Mouse (Mus musculus) liver, embryonic 13.5 days (tissue): Measurements from ENCODE around the gene Pex5. TPM values are rescaled to one million over a fixed set of nuclear protein-coding genes. Genes with fewer than 3 reads are reported as not detected.
"Not testable (repeated sequence)": the region's sequence is repeated elsewhere in the genome, so short reads cannot be mapped to it uniquely, and the experiment has no call there.

Experiments used
- ATAC-seq: fragments of 200-750 bp; cut with Nextera tagmentation; 2 replicates; pipeline ENCODE4 v1.8.0; 2017; ENCODE audit warnings: low read depth, mild to moderate bottlenecking, moderate number of reproducible peaks, moderate library complexity
- DNase-seq: peaks from one replicate; pipeline ENCODE4 v3.0.0; 2022
- H3K27ac ChIP-seq: fragments of 300-500 bp; sonication (generic); 2 replicates; pipeline ENCODE4 v1.5.1; 2015; ENCODE audit warnings: moderate library complexity, mild to moderate bottlenecking, inconsistent platforms
- H3K27me3 ChIP-seq: fragments of 300-500 bp; sonication (generic); 2 replicates; pipeline ENCODE4 v1.6.1; 2015; ENCODE audit warnings: mild to moderate bottlenecking, inconsistent platforms
- H3K36me3 ChIP-seq: fragments of 300-500 bp; sonication (generic); 2 replicates; pipeline ENCODE4 v1.6.1; 2015; ENCODE audit warnings: mild to moderate bottlenecking, inconsistent platforms
- H3K4me1 ChIP-seq: fragments of 300-500 bp; sonication (generic); replicated peaks from 2 replicates; pipeline ENCODE4 v1.6.1; 2015; ENCODE audit warnings: inconsistent platforms
- H3K4me2 ChIP-seq: fragments of 300-500 bp; sonication (generic); 2 replicates; pipeline ENCODE4 v1.6.1; 2015; ENCODE audit warnings: inconsistent platforms, mild to moderate bottlenecking, moderate library complexity
- H3K4me3 ChIP-seq: fragments of 300-500 bp; sonication (generic); replicated peaks from 2 replicates; pipeline ENCODE4 v1.5.1; 2015; ENCODE audit warnings: mild to moderate bottlenecking, inconsistent platforms
- H3K9ac ChIP-seq: fragments of 300-500 bp; sonication (generic); 2 replicates; pipeline ENCODE4 v1.6.1; 2015; ENCODE audit warnings: mild to moderate bottlenecking, inconsistent platforms
- H3K9me3 ChIP-seq: fragments of 300-500 bp; sonication (generic); replicated peaks from 2 replicates; pipeline ENCODE4 v1.6.1; 2016; ENCODE audit warnings: inconsistent platforms
- WGBS: fragments of 180-500 bp; shearing (Covaris S2); methylation state at CpG from one replicate; pipeline ENCODE4 v1.1.7; 2015; ENCODE audit not compliant: insufficient replicate concordance; 5-methylcytosine and 5-hydroxymethylcytosine counted together
- polyA plus RNA-seq: library from polyadenylated mRNA; unstranded; fragments of >200 nt; fragmentation: Nextera tagmentation; extraction: Ambion mirVana; gene quantifications from 2 replicates; pipeline ENCODE4 v1.2.1, GENCODE M21; 2015

Pex5 gene
- polyA plus RNA-seq, 1 experiment from 2014 or later, result 20.6 TPM

- H3K4me1 ChIP-seq, result no peaks in the 10 kb centered on the region
- H3K36me3 ChIP-seq, result peaks cover 84% of the 10 kb centered on the region
- H3K4me3 ChIP-seq, result no peak overlapping the region
- no peaks in the 10 kb centered on the region for H3K27me3 ChIP-seq
- no peak for DNase-seq
- no peak overlapping the region for H3K27ac ChIP-seq
- ATAC-seq, result no peak
- no peak overlapping the region for H3K4me2 ChIP-seq
- no peak overlapping the region for H3K9ac ChIP-seq
- WGBS, result 83% methylated on average over 6 of the region's 6 CpGs
- H3K9me3 ChIP-seq, result no peaks in the 10 kb centered on the region
Observed at GRCm38 (mm10) chr6:124399738-124400137, 15.1 kb downstream of the Pex5 start.

- H3K27me3 ChIP-seq, H3K4me2 ChIP-seq, H3K27ac ChIP-seq, H3K4me3 ChIP-seq, H3K4me1 ChIP-seq, ATAC-seq, H3K9me3 ChIP-seq, H3K9ac ChIP-seq, DNase-seq: not testable (repeated sequence)
- H3K36me3 ChIP-seq, result peaks cover 42% of the 10 kb centered on the region
- 84% methylated on average over 3 of the region's 3 CpGs for WGBS
Observed at GRCm38 (mm10) chr6:124394991-124395390, 19.9 kb downstream of the Pex5 start.

- Histone ChIP-seq H3K9ac (no peak overlapping the region), H3K4me2 (no peak overlapping the region), H3K36me3 (no peaks in the 10 kb centered on the region), H3K9me3 (no peaks in the 10 kb centered on the region), H3K4me1 (peaks cover 30% of the 10 kb centered on the region), H3K4me3 (no peak overlapping the region), H3K27ac (no peak overlapping the region), H3K27me3 (no peaks in the 10 kb centered on the region)
- no peak for ATAC-seq
- 12% methylated on average over 5 of the region's 5 CpGs for WGBS
- DNase-seq, result no peak
Observed at GRCm38 (mm10) chr6:124380142-124380541, 34.7 kb downstream of the Pex5 start.

GRCm38 (mm10) chr6:124379331-124379730, 35.5 kb downstream of the Pex5 start:
- Histone ChIP-seq H3K4me3 (no peak overlapping the region), H3K4me1 (peaks cover 38% of the 10 kb centered on the region), H3K36me3 (no peaks in the 10 kb centered on the region), H3K27me3 (no peaks in the 10 kb centered on the region), H3K9ac (no peak overlapping the region), H3K4me2 (no peak overlapping the region), H3K27ac (no peak overlapping the region), H3K9me3 (no peaks in the 10 kb centered on the region)
- 24% methylated on average over 10 of the region's 10 CpGs for WGBS
- ATAC-seq (no peak), DNase-seq (peak; percentile 30)

GRCm38 (mm10) chr6:124377494-124378255, 37.2 kb downstream of the Pex5 start:
- Histone ChIP-seq H3K9ac (no peak overlapping the region), H3K4me1 (peaks cover 43% of the 10 kb centered on the region), H3K4me3 (no peak overlapping the region), H3K4me2 (no peak overlapping the region), H3K27me3 (no peaks in the 10 kb centered on the region), H3K36me3 (no peaks in the 10 kb centered on the region), H3K27ac (no peak overlapping the region), H3K9me3 (no peaks in the 10 kb centered on the region)
- DNase-seq, result no peak
- WGBS, result 65% methylated on average over 4 of the region's 4 CpGs
- ATAC-seq, result no peak

GRCm38 (mm10) chr6:124376311-124376710, 38.6 kb downstream of the Pex5 start:
- no peaks in the 10 kb centered on the region for H3K27me3 ChIP-seq
- peak overlapping the region; percentile 51 for H3K4me2 ChIP-seq
- ATAC-seq (peak; percentile 62), DNase-seq (peak; percentile 36)
- H3K9me3 ChIP-seq, result no peaks in the 10 kb centered on the region
- H3K9ac ChIP-seq, result 0 out of 2 replicates have a peak overlapping the region, but pooled peaks have one; percentile 11
- H3K4me3 ChIP-seq, result no peak overlapping the region
- H3K27ac ChIP-seq, result peak overlapping the region; percentile 81
- 18% methylated on average over 5 of the region's 5 CpGs for WGBS
- peaks cover 43% of the 10 kb centered on the region for H3K4me1 ChIP-seq
- no peaks in the 10 kb centered on the region for H3K36me3 ChIP-seq

- Histone ChIP-seq H3K4me1 (peaks cover 43% of the 10 kb centered on the region), H3K4me3 (peak overlapping the region; percentile 18; the same call in 1 of the 2 replicates), H3K36me3 (no peaks in the 10 kb centered on the region), H3K9ac (peak overlapping the region; percentile 26; the same call in 1 of the 2 replicates), H3K9me3 (no peaks in the 10 kb centered on the region), H3K27ac (peak overlapping the region; percentile 81), H3K4me2 (peak overlapping the region; percentile 51), H3K27me3 (no peaks in the 10 kb centered on the region)
- DNase-seq, result peak; percentile 71
- peak; percentile 92 for ATAC-seq
- WGBS, result 8% methylated on average over 11 of the region's 11 CpGs
Observed at GRCm38 (mm10) chr6:124375435-124375884, 39.4 kb downstream of the Pex5 start.

GRCm38 (mm10) chr6:124374683-124375082, 40.2 kb downstream of the Pex5 start:
- 39% methylated on average over 4 of the region's 4 CpGs for WGBS
- DNase-seq (no peak), ATAC-seq (no peak)
- Histone ChIP-seq H3K36me3 (no peaks in the 10 kb centered on the region), H3K4me1 (peaks cover 43% of the 10 kb centered on the region), H3K4me2 (no peak overlapping the region), H3K4me3 (no peak overlapping the region), H3K9ac (no peak overlapping the region), H3K27me3 (no peaks in the 10 kb centered on the region), H3K9me3 (no peaks in the 10 kb centered on the region), H3K27ac (peak overlapping the region; percentile 53)

GRCm38 (mm10) chr6:124373584-124374206, 41.2 kb downstream of the Pex5 start:
- no peak for DNase-seq
- Histone ChIP-seq H3K27ac (no peak overlapping the region), H3K4me2 (no peak overlapping the region), H3K4me1 (peaks cover 43% of the 10 kb centered on the region), H3K4me3 (no peak overlapping the region), H3K27me3 (no peaks in the 10 kb centered on the region), H3K36me3 (no peaks in the 10 kb centered on the region), H3K9me3 (no peaks in the 10 kb centered on the region), H3K9ac (no peak overlapping the region)
- WGBS, result 58% methylated on average over 6 of the region's 6 CpGs
- no peak for ATAC-seq

- Histone ChIP-seq H3K27ac (no peak overlapping the region), H3K9me3 (no peaks in the 10 kb centered on the region), H3K9ac (no peak overlapping the region), H3K4me1 (no peaks in the 10 kb centered on the region), H3K4me3 (no peak overlapping the region), H3K36me3 (no peaks in the 10 kb centered on the region), H3K4me2 (no peak overlapping the region), H3K27me3 (no peaks in the 10 kb centered on the region)
- 48% methylated on average over 5 of the region's 5 CpGs for WGBS
- ATAC-seq (no peak), DNase-seq (no peak)
Observed at GRCm38 (mm10) chr6:124364328-124364727, 50.5 kb downstream of the Pex5 start.

- no peak for ATAC-seq
Observed at GRCm38 (mm10) chr6:124360549-124360948, 54.3 kb downstream of the Pex5 start.

More at GRCm38 (mm10) chr6:124360549-124360948, 54.3 kb downstream of the Pex5 start:
- Histone ChIP-seq H3K9me3 (no peaks in the 10 kb centered on the region), H3K27ac (no peak overlapping the region), H3K4me3 (no peak overlapping the region), H3K9ac (no peak overlapping the region), H3K27me3 (no peaks in the 10 kb centered on the region), H3K4me2 (no peak overlapping the region), H3K4me1 (no peaks in the 10 kb centered on the region), H3K36me3 (no peaks in the 10 kb centered on the region)
- DNase-seq, result no peak
- 47% methylated on average over 6 of the region's 6 CpGs for WGBS
